9 mouse cellular contexts compared by ENCODE assay signal in genomic region chr11:113682897-113683626, GRCm38 (mm10). TPM values are rescaled to one million over a fixed set of nuclear protein-coding genes. Genes with fewer than 3 reads are reported as not detected.
DNase-seq lines count a peak whose midpoint lies in the region; ATAC-seq and TF ChIP-seq lines count a peak whose summit lies in the region.
"Had no signal": no experiment of that assay in that cellular context is flagged by ENCODE, and none has a peak within 500 bp of the region (broad histone marks: within the 10 kb centered on the region; RNA-seq: fewer than 3 reads in every experiment).

No protein-coding gene starts in this region.

- H3K4me1 ChIP-seq in ES-E14 (ENCODE audit: control insufficient read depth in 2 of 2, insufficient read depth in 2 of 2, low read length in 2 of 2, poor library complexity in 1 of 2): peaks cover 8 to 11% of the 10 kb centered on the region in 2 experiments
- H3K4me1 ChIP-seq in bone marrow, adult 2 months (ENCODE audit: control insufficient read depth, insufficient read depth, low read length): peaks cover 3% of the 10 kb centered on the region; the same call in 1 of the 2 replicates
- H3K4me1 ChIP-seq in forebrain, embryonic 11.5 days (replicated peaks; ENCODE audit: control insufficient read depth, insufficient read depth, low read length): peaks cover 11% of the 10 kb centered on the region

- 5% methylated on average over 38 of the region's 38 CpGs for WGBS in bone marrow, adult 2 months
- 3% methylated on average over 38 of the region's 38 CpGs for WGBS in forebrain, embryonic 11.5 days

- H3K9me3 ChIP-seq in ES-E14 (ENCODE audit: control insufficient read depth, insufficient read depth, low read depth, low read length): no peaks in the 10 kb centered on the region
- no peaks in the 10 kb centered on the region for H3K9me3 ChIP-seq in forebrain, embryonic 11.5 days (ENCODE audit: control insufficient read depth, low read length)

- intact Hi-C loops in heart, postnatal 25 days (cut with DNase I): loop anchor here (1.0 kb wide), 1 partner anchor 35 kb away; no protein-coding TSS in a partner anchor

- ATAC-seq in forebrain, embryonic 11.5 days (replicated peaks; ENCODE audit: low FRiP score): peak; percentile 40
- peak; percentile 27 for ATAC-seq in megakaryocyte progenitor cell, adult 5-6 weeks (replicated peaks; ENCODE audit: poor library complexity)
- ATAC-seq in inflammation-experienced regulatory T-cells, adult 6 months: no peak

- DNase-seq in ES-E14 (ENCODE audit: low read depth, low spot score): peak; percentile 40
- peak; percentile 78 for DNase-seq in forebrain, embryonic 11.5 days (ENCODE audit: low spot score)
- DNase-seq in heart, postnatal 25 days (ENCODE audit: low spot score): peak; percentile 18
- peak; percentile 53 to 54 for DNase-seq in layer of hippocampus, postnatal 10 days (ENCODE audit: low spot score in 2 of 2)
- DNase-seq in right cerebral cortex, postnatal 4 days: peak; percentile 45

- in situ Hi-C loops in ES-E14 (cut with MboI; ENCODE audit: low sequenced_read_pairs in 2 of 2, unreplicated experiment in 2 of 2): no loop called here

- peak overlapping the region; percentile 77 for H3K27ac ChIP-seq in ES-E14 (ENCODE audit: insufficient read depth, low read depth, low read length, poor library complexity, severe bottlenecking)
- H3K27ac ChIP-seq in bone marrow, adult 2 months (ENCODE audit: control insufficient read depth, insufficient read depth, low read depth, low read length, poor library complexity): peak overlapping the region; percentile 98
- peak overlapping the region; percentile 93 for H3K27ac ChIP-seq in forebrain, embryonic 11.5 days (ENCODE audit: low read depth, low read length)

- peaks cover 8% of the 10 kb centered on the region for H3K36me3 ChIP-seq in ES-E14 (ENCODE audit: control insufficient read depth, insufficient read depth, low read length, poor library complexity, severe bottlenecking)
- H3K36me3 ChIP-seq in forebrain, embryonic 11.5 days (ENCODE audit: control insufficient read depth, insufficient read depth, low read length): peaks cover 1% of the 10 kb centered on the region; the same call in 1 of the 2 replicates

- H3K4me2 ChIP-seq in forebrain, embryonic 11.5 days (ENCODE audit: low read depth, low read length, severe bottlenecking): peak overlapping the region; percentile 79

- no peaks in the 10 kb centered on the region for H3K27me3 ChIP-seq in forebrain, embryonic 11.5 days (ENCODE audit: control insufficient read depth, insufficient read depth, low read length)

- H3K4me3 ChIP-seq in ES-E14 (ENCODE audit: insufficient read depth in 1 of 2, low read depth in 1 of 2, low read length in 2 of 2, poor library complexity in 1 of 2, severe bottlenecking in 1 of 2): peak overlapping the region; percentile 87 to 95
- peak overlapping the region; percentile 93 for H3K4me3 ChIP-seq in bone marrow, adult 2 months (replicated peaks; ENCODE audit: control insufficient read depth, low read depth, low read length)
- H3K4me3 ChIP-seq in forebrain, embryonic 11.5 days (ENCODE audit: low read depth, low read length): peak overlapping the region; percentile 74

- TF ChIP-seq POLR2A in bone marrow, adult 2 months (IDR thresholded peaks at IDR 0.05; ENCODE audit: borderline replicate concordance, control insufficient read depth, low read depth, low read length): peak; percentile 34; the same call in 1 of the 2 replicates

- TF ChIP-seq CTCF in bone marrow, adult 2 months (IDR thresholded peaks at IDR 0.05; ENCODE audit: control insufficient read depth, insufficient read depth, low read length): no peak

- peak overlapping the region; percentile 88 for H3K9ac ChIP-seq in ES-E14 (ENCODE audit: insufficient read depth, low read depth, low read length, poor library complexity, severe bottlenecking)
- H3K9ac ChIP-seq in forebrain, embryonic 11.5 days (ENCODE audit: low read length): peak overlapping the region; percentile 84

TF ChIP-seq in ES-E14, 5 proteins besides CTCF, POLR2A, EP300 and RAD21:
- TF ChIP-seq HCFC1 (IDR thresholded peaks at IDR 0.05; ENCODE audit: borderline replicate concordance, insufficient read depth, low read length) (0 out of 2 replicates have a peak, but pooled peaks have one; percentile 11), MAFK (IDR thresholded peaks at IDR 0.05; ENCODE audit: insufficient read depth, low read depth, low read length) (no peak)

RNA-seq across cellular contexts. Expression of gene Fam104a, which starts 0.9 kb away (rescaled TPM):
- total RNA-seq in ES-E14 (2012; rRNA removed): 13.8 and 18.0 TPM in 2 replicates
- polyA plus RNA-seq in bone marrow, adult 2 months (2011; ENCODE audit: insufficient read depth, insufficient read length, low replicate concordance, missing spikeins): 26.2 and 35.2 TPM in 2 replicates
- 57.4 and 60.3 TPM in 2 replicates for polyA plus RNA-seq in forebrain, embryonic 11.5 days (2014; fragmentation: Nextera tagmentation; extraction: Ambion mirVana)
- total RNA-seq in heart, postnatal 25 days (2021): 10 to 100 TPM; 13.9 to 15.0 TPM
- 10 to 100 TPM; 22.6 to 24.9 TPM for total RNA-seq in layer of hippocampus, postnatal 10 days (2021)
- 12.3 and 13.7 TPM in 2 replicates for total RNA-seq in megakaryocyte progenitor cell, adult 5-6 weeks (2015)
- 16.0 and 20.0 TPM in 2 replicates for total RNA-seq in megakaryocyte progenitor cell, adult 5-6 weeks (2017)
- polyA plus RNA-seq in inflammation-experienced regulatory T-cells, adult 6 months (2017; shearing (Covaris generic)): 10 to 100 TPM; 11.5 to 20.2 (median 17.3) TPM

RNA-seq across cellular contexts. Expression of gene D11Wsu47e, which starts 1.1 kb away (rescaled TPM):
- total RNA-seq in ES-E14 (2012; rRNA removed): 33.1 and 38.5 TPM in 2 replicates
- 8.0 and 8.4 TPM in 2 replicates for polyA plus RNA-seq in bone marrow, adult 2 months (2011; ENCODE audit: insufficient read depth, insufficient read length, low replicate concordance, missing spikeins)
- polyA plus RNA-seq in forebrain, embryonic 11.5 days (2014; fragmentation: Nextera tagmentation; extraction: Ambion mirVana): 26.5 and 27.4 TPM in 2 replicates
- 1 to 10 TPM; 6.0 to 7.1 TPM for total RNA-seq in heart, postnatal 25 days (2021)
- total RNA-seq in layer of hippocampus, postnatal 10 days (2021): 10 to 100 TPM; 13.3 to 15.4 TPM
- total RNA-seq in megakaryocyte progenitor cell, adult 5-6 weeks (2015): 8.8 and 10.9 TPM in 2 replicates
- total RNA-seq in megakaryocyte progenitor cell, adult 5-6 weeks (2017): 16.9 and 17.3 TPM in 2 replicates
- polyA plus RNA-seq in inflammation-experienced regulatory T-cells, adult 6 months (2017; shearing (Covaris generic)): 1 to 10 TPM; 6.7 to 8.8 (median 8.0) TPM

RNA-seq across cellular contexts. Expression of gene Cpsf4l, which starts 26.8 kb away (rescaled TPM):
- total RNA-seq in ES-E14 (2012; rRNA removed): 19.6 and 35.0 TPM in 2 replicates
- polyA plus RNA-seq in bone marrow, adult 2 months (2011; ENCODE audit: insufficient read depth, insufficient read length, low replicate concordance, missing spikeins): not detected in 2 replicates
- polyA plus RNA-seq in forebrain, embryonic 11.5 days (2014; fragmentation: Nextera tagmentation; extraction: Ambion mirVana): 0.33 and 0.47 TPM in 2 replicates
- total RNA-seq in heart, postnatal 25 days (2021): not detected
- not detected for total RNA-seq in layer of hippocampus, postnatal 10 days (2021)
- not detected in 2 replicates for total RNA-seq in megakaryocyte progenitor cell, adult 5-6 weeks (2015)
- not detected in 2 replicates for total RNA-seq in megakaryocyte progenitor cell, adult 5-6 weeks (2017)
- not detected for polyA plus RNA-seq in inflammation-experienced regulatory T-cells, adult 6 months (2017; shearing (Covaris generic))
- total RNA-seq: left cerebral cortex, postnatal 10 days had no signal

RNA-seq across cellular contexts. Expression of gene Slc39a11, which starts 33.2 kb away (rescaled TPM):
- 17.0 and 18.0 TPM in 2 replicates for total RNA-seq in ES-E14 (2012; rRNA removed)
- 9.0 and 14.7 TPM in 2 replicates for polyA plus RNA-seq in bone marrow, adult 2 months (2011; ENCODE audit: insufficient read depth, insufficient read length, low replicate concordance, missing spikeins)
- polyA plus RNA-seq in forebrain, embryonic 11.5 days (2014; fragmentation: Nextera tagmentation; extraction: Ambion mirVana): 18.4 and 20.6 TPM in 2 replicates
- 1 to 10 TPM; 2.7 to 3.8 TPM for total RNA-seq in heart, postnatal 25 days (2021)
- 10 to 100 TPM; 33.1 to 34.0 TPM for total RNA-seq in layer of hippocampus, postnatal 10 days (2021)
- 25.6 and 30.9 TPM in 2 replicates for total RNA-seq in megakaryocyte progenitor cell, adult 5-6 weeks (2015)
- 30.9 and 32.6 TPM in 2 replicates for total RNA-seq in megakaryocyte progenitor cell, adult 5-6 weeks (2017)
- polyA plus RNA-seq in inflammation-experienced regulatory T-cells, adult 6 months (2017; shearing (Covaris generic)): 10 to 100 TPM; 12.6 to 17.3 (median 16.9) TPM

RNA-seq across cellular contexts. Expression of gene Cog1, which starts 34.1 kb away (rescaled TPM):
- 19.1 TPM in 2 replicates for total RNA-seq in ES-E14 (2012; rRNA removed)
- 31.3 and 57.0 TPM in 2 replicates for polyA plus RNA-seq in bone marrow, adult 2 months (2011; ENCODE audit: insufficient read depth, insufficient read length, low replicate concordance, missing spikeins)
- 36.2 and 39.4 TPM in 2 replicates for polyA plus RNA-seq in forebrain, embryonic 11.5 days (2014; fragmentation: Nextera tagmentation; extraction: Ambion mirVana)
- 10 to 100 TPM; 16.4 to 17.1 TPM for total RNA-seq in heart, postnatal 25 days (2021)
- total RNA-seq in layer of hippocampus, postnatal 10 days (2021): 10 to 100 TPM; 39.1 TPM
- total RNA-seq in megakaryocyte progenitor cell, adult 5-6 weeks (2015): 26.0 and 29.0 TPM in 2 replicates
- total RNA-seq in megakaryocyte progenitor cell, adult 5-6 weeks (2017): 13.7 and 13.9 TPM in 2 replicates
- 10 to 100 TPM; 14.9 to 16.9 (median 15.8) TPM for polyA plus RNA-seq in inflammation-experienced regulatory T-cells, adult 6 months (2017; shearing (Covaris generic))

Comparison
In these comparisons a context has a peak if more than half of its experiments do, and no peak if none do; other contexts are left out.
1. DNase-seq: peak in every context shown above with its lines; median percentile 78 in forebrain, embryonic 11.5 days; 54 in layer of hippocampus, postnatal 10 days; 45 in right cerebral cortex, postnatal 4 days; 40 in ES-E14; 18 in heart, postnatal 25 days.
2. RNA of gene Cpsf4l, which starts 26.8 kb away (total RNA-seq): 19.6 to 35.0 TPM in ES-E14; not detected in layer of hippocampus, postnatal 10 days, not detected in heart, postnatal 25 days and not detected in megakaryocyte progenitor cell, adult 5-6 weeks; every median in the first group is over 10 times any median in the second.
3. Peak in every context shown above with its lines, with median percentiles within 50 percentile points of each other: H3K27ac ChIP-seq and H3K4me3 ChIP-seq.